Mouse (Mus musculus) brain, embryonic 14.5 days (tissue): ENCODE measurements around the gene Olfr1394.

Experiments
- CTCF ChIP-seq: fragments of 200-500 bp; IDR thresholded peaks from 2 replicates; pipeline ENCODE4 v1.5.1; 2012; ENCODE audit warnings: inconsistent platforms, mild to moderate bottlenecking, moderate library complexity, borderline replicate concordance; ENCODE audit not compliant: insufficient read depth, insufficient read length; ENCODE audit errors: extremely low read depth
- POLR2A ChIP-seq: fragments of 200-500 bp; IDR thresholded peaks from 2 replicates; pipeline ENCODE4 v1.6.1; 2012; ENCODE audit warnings: mild to moderate bottlenecking, inconsistent platforms, borderline replicate concordance; ENCODE audit not compliant: poor library complexity, insufficient read depth, insufficient read length, severe bottlenecking; ENCODE audit errors: extremely low read depth

DNA sequence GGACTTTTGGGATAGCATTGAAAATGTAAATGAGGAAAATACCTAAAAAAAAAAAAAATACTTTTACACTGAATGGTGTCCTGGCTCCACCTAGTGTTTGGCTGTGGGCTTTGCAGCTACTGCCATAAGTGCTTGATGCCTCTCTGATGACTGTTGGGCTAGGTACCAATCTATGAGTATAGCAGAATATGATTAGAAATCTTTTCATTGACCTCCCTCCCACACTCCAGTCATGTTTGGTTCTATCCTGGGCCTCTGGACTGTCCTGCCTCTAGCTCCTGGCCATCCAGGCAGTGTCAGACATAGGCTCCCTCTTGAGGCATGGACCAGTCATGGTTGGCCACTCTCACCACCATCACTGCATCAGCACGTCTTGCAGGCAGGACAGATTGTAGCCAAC, 45.3 kb upstream of the Olfr1394 start:
- TF ChIP-seq CTCF (peak; percentile 53; the same call in 1 of the 2 replicates), POLR2A (no peak)
